Mouse (Mus musculus): Measurements from ENCODE around the gene Jsrp1.

Jsrp1 gene

GRCm38 (mm10) chr10:80792175-80793032, 20.9 kb downstream of the Jsrp1 start:
- no peak for DNase-seq (ENCODE audit: low read depth, low spot score)

GRCm38 (mm10) chr10:80791476-80792174, 21.7 kb downstream of the Jsrp1 start:
- DNase-seq (ENCODE audit: low read depth, low spot score) = no peak

GRCm38 (mm10) chr10:80790761-80791404, 22.4 kb downstream of the Jsrp1 start:
- no peak for DNase-seq (ENCODE audit: low read depth, low spot score)

- no peak for DNase-seq (ENCODE audit: low read depth, low spot score)
Measured at GRCm38 (mm10) chr10:80787517-80787916, 25.8 kb downstream of the Jsrp1 start.

GRCm38 (mm10) chr10:80785963-80786362, 27.3 kb downstream of the Jsrp1 start:
- no peak for DNase-seq (ENCODE audit: low read depth, low spot score)

GRCm38 (mm10) chr10:80784871-80785270, 28.4 kb downstream of the Jsrp1 start:
- no peak for DNase-seq (ENCODE audit: low read depth, low spot score)

- DNase-seq (ENCODE audit: low read depth, low spot score) = no peak
Measured at GRCm38 (mm10) chr10:80784302-80784701, 29.0 kb downstream of the Jsrp1 start.

GRCm38 (mm10) chr10:80779565-80779964, 33.7 kb downstream of the Jsrp1 start:
- DNase-seq (ENCODE audit: low read depth, low spot score) = no peak

- no peak for DNase-seq (ENCODE audit: low read depth, low spot score)
Measured at GRCm38 (mm10) chr10:80777123-80777522, 36.2 kb downstream of the Jsrp1 start.

- no peak for DNase-seq (ENCODE audit: low read depth, low spot score)
Measured at GRCm38 (mm10) chr10:80776358-80776869, 36.9 kb downstream of the Jsrp1 start.

GRCm38 (mm10) chr10:80775731-80776130, 37.6 kb downstream of the Jsrp1 start:
- DNase-seq (ENCODE audit: low read depth, low spot score) = no peak

GRCm38 (mm10) chr10:80774981-80775380, 38.3 kb downstream of the Jsrp1 start:
- DNase-seq (ENCODE audit: low read depth, low spot score) = no peak

GRCm38 (mm10) chr10:80774549-80774948, 38.7 kb downstream of the Jsrp1 start:
- DNase-seq (ENCODE audit: low read depth, low spot score) = peak; percentile 61

GRCm38 (mm10) chr10:80773816-80774215, 39.5 kb downstream of the Jsrp1 start:
- no peak for DNase-seq (ENCODE audit: low read depth, low spot score)

- DNase-seq (ENCODE audit: low read depth, low spot score) = no peak
Measured at GRCm38 (mm10) chr10:80768365-80768764, 44.9 kb downstream of the Jsrp1 start.

GRCm38 (mm10) chr10:80766161-80766815, 47.0 kb downstream of the Jsrp1 start:
- no peak for DNase-seq (ENCODE audit: low read depth, low spot score)

- no peak for DNase-seq (ENCODE audit: low read depth, low spot score)
Measured at GRCm38 (mm10) chr10:80765746-80766145, 47.6 kb downstream of the Jsrp1 start.

GRCm38 (mm10) chr10:80763502-80763901, 49.8 kb downstream of the Jsrp1 start:
- no peak for DNase-seq (ENCODE audit: low read depth, low spot score)

GRCm38 (mm10) chr10:80761821-80762220, 51.5 kb downstream of the Jsrp1 start:
- no peak for DNase-seq (ENCODE audit: low read depth, low spot score)

- no peak for DNase-seq (ENCODE audit: low read depth, low spot score)
Measured at GRCm38 (mm10) chr10:80760596-80761524, 52.4 kb downstream of the Jsrp1 start.

All from c-Kit-negative CD71-positive TER-119-positive erythroid progenitor cells, embryonic 14.5 days (primary cell).